Mouse (Mus musculus): ENCODE results near the gene Stox2. TPM values are rescaled to one million over a fixed set of nuclear protein-coding genes. Genes with fewer than 3 reads are reported as not detected.

The Stox2 gene
- polyA plus RNA-seq, 1 experiment from 2014 or later = 34.3 TPM

DNA sequence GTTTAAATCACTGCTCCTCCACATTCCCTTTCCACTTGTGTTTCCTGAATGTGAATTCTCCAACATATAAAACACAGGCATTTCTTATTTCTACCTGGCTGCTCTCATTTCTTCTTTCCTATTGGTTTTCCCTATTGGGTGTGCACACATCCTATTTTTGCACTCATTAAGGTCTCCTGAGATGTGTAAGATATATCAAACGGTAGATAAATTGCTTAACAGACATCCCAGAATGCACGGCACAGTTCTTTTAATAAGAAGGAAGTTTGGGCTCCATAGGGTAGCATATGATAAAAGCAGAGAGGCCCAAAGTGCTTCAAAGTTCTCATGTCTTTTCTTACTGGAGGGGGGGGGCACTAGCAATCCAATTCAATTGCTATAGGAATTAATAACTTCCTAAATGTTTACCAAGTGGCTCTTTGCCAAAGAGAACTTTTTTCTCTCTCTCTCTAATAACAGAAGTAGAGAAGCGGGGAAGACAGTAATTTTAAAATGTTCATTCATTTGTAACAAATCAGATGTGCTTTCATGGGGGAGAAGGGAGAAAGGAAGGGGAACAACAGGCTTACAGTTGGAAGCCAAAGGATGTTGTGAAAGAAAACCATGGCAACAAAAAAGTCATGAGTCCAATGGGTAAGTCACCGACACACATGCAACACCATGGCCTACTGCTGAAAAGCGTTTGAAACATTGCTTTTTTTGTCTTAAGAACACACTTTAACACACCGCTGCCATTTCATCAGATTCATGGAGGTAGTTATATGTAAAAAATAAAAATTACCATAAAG is 263.2 kb downstream of the Stox2 start:
- DNase-seq (ENCODE audit: low spot score, missing footprints) = no peak
- no peak overlapping the region for H3K9ac ChIP-seq (ENCODE audit: low read length)
- H3K4me1 ChIP-seq (ENCODE audit: control insufficient read depth, insufficient read depth, low read length) = peaks cover 11% of the 10 kb centered on the region
- ATAC-seq (ENCODE audit: low FRiP score) = no peak
- no peaks in the 10 kb centered on the region for H3K9me3 ChIP-seq (ENCODE audit: control insufficient read depth, low read length)
- WGBS = 92% methylated on average over 6 of the region's 6 CpGs
- no peak overlapping the region for H3K4me3 ChIP-seq (ENCODE audit: low read depth, low read length)
- H3K27me3 ChIP-seq (ENCODE audit: control insufficient read depth, insufficient read depth, low read length) = no peaks in the 10 kb centered on the region
- H3K4me2 ChIP-seq = no peak overlapping the region
- no peak overlapping the region for H3K27ac ChIP-seq (ENCODE audit: low read depth, low read length)
- H3K36me3 ChIP-seq (ENCODE audit: control insufficient read depth, insufficient read depth, low read length) = peaks cover 11% of the 10 kb centered on the region

GRCm38 (mm10) chr8:47182292-47182691 is 263.9 kb downstream of the Stox2 start:
- peaks cover 11% of the 10 kb centered on the region for H3K36me3 ChIP-seq (ENCODE audit: control insufficient read depth, insufficient read depth, low read length)
- ATAC-seq (ENCODE audit: low FRiP score) = no peak

DNA sequence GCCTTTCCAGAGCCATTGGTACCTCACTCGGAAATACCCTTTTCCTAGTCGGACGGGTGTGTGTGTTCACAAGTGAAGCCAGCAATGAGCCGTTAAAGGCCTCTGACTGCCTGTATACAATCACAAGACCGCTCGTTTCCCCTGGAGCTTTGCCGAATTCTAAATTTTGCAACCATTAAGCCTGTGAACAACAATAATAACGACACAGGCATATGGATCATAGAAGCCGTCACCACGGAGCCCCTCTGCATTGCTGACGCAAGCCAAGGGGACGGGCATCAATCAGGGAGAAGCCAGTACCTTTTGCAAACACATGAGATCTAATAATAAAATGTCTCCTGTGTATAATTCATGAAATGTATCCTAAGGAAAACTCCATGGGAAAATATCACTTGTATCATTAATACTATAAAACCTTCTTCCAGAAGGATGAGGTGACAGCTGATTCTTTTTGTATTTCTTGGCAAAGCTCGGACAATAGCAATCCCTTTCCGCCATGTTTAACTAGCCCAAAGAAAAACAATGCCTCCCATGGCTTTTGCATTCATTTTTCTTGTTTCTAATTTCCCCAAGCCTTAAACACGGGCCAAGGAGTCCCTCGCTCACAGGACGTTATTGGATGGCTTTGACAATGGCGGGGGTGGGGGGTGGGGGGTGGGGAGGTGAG is 265.0 kb downstream of the Stox2 start:
- Histone ChIP-seq H3K4me1 (ENCODE audit: control insufficient read depth, insufficient read depth, low read length) (peaks cover 11% of the 10 kb centered on the region), H3K27ac (ENCODE audit: low read depth, low read length) (no peak overlapping the region), H3K9me3 (ENCODE audit: control insufficient read depth, low read length) (no peaks in the 10 kb centered on the region), H3K4me3 (ENCODE audit: low read depth, low read length) (no peak overlapping the region), H3K9ac (ENCODE audit: low read length) (no peak overlapping the region), H3K36me3 (ENCODE audit: control insufficient read depth, insufficient read depth, low read length) (peaks cover 6% of the 10 kb centered on the region), H3K27me3 (ENCODE audit: control insufficient read depth, insufficient read depth, low read length) (no peaks in the 10 kb centered on the region), H3K4me2 (no peak overlapping the region)
- DNase-seq (ENCODE audit: low spot score, missing footprints) (no peak), ATAC-seq (ENCODE audit: low FRiP score) (no peak)
- WGBS = 85% methylated on average over 18 of the region's 18 CpGs

More at GRCm38 (mm10) chr8:47182292-47182691, 263.9 kb downstream of the Stox2 start:
- Histone ChIP-seq H3K27ac (ENCODE audit: low read depth, low read length) (no peak overlapping the region), H3K27me3 (ENCODE audit: control insufficient read depth, insufficient read depth, low read length) (no peaks in the 10 kb centered on the region), H3K9me3 (ENCODE audit: control insufficient read depth, low read length) (no peaks in the 10 kb centered on the region), H3K4me2 (no peak overlapping the region), H3K4me1 (ENCODE audit: control insufficient read depth, insufficient read depth, low read length) (peaks cover 11% of the 10 kb centered on the region), H3K9ac (ENCODE audit: low read length) (no peak overlapping the region), H3K4me3 (ENCODE audit: low read depth, low read length) (no peak overlapping the region)
- WGBS = 86% methylated on average over 4 of the region's 4 CpGs
- DNase-seq (ENCODE audit: low spot score, missing footprints) = no peak

DNA sequence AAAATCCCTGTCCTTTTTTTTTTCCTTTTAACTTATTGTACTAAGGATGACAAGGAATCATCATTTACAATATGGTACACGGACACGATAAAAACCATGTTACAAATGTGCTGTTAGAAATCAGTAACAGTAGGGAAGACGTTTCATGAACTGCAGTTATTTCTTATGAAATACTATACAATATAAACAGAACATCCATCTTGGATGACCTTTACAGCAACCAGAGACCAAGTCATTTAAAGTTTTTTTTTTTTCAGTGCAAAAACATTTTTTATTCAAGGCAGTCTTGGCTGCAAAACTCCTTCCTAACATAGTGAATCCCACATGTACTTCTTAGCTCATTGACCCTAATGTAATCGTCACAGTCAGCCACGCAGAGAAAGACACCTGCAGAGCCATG is 266.0 kb downstream of the Stox2 start:
- ATAC-seq (ENCODE audit: low FRiP score) (no peak), DNase-seq (ENCODE audit: low spot score, missing footprints) (no peak)
- Histone ChIP-seq H3K4me2 (no peak overlapping the region), H3K36me3 (ENCODE audit: control insufficient read depth, insufficient read depth, low read length) (no peaks in the 10 kb centered on the region), H3K27me3 (ENCODE audit: control insufficient read depth, insufficient read depth, low read length) (no peaks in the 10 kb centered on the region), H3K27ac (ENCODE audit: low read depth, low read length) (no peak overlapping the region), H3K4me1 (ENCODE audit: control insufficient read depth, insufficient read depth, low read length) (peaks cover 11% of the 10 kb centered on the region), H3K4me3 (ENCODE audit: low read depth, low read length) (no peak overlapping the region), H3K9ac (ENCODE audit: low read length) (no peak overlapping the region), H3K9me3 (ENCODE audit: control insufficient read depth, low read length) (no peaks in the 10 kb centered on the region)
- WGBS = 85% methylated on average over 5 of the region's 5 CpGs

GRCm38 (mm10) chr8:47178785-47179184 is 267.4 kb downstream of the Stox2 start:
- ATAC-seq (ENCODE audit: low FRiP score) (peak; percentile 66), DNase-seq (ENCODE audit: low spot score, missing footprints) (peak; percentile 85)
- Histone ChIP-seq H3K36me3 (ENCODE audit: control insufficient read depth, insufficient read depth, low read length) (no peaks in the 10 kb centered on the region), H3K4me3 (ENCODE audit: low read depth, low read length) (no peak overlapping the region), H3K4me2 (no peak overlapping the region), H3K27me3 (ENCODE audit: control insufficient read depth, insufficient read depth, low read length) (no peaks in the 10 kb centered on the region), H3K9me3 (ENCODE audit: control insufficient read depth, low read length) (no peaks in the 10 kb centered on the region), H3K27ac (ENCODE audit: low read depth, low read length) (no peak overlapping the region), H3K4me1 (ENCODE audit: control insufficient read depth, insufficient read depth, low read length) (peaks cover 11% of the 10 kb centered on the region), H3K9ac (ENCODE audit: low read length) (no peak overlapping the region)
- WGBS = 63% methylated on average over 2 of the region's 2 CpGs

- Histone ChIP-seq H3K27ac (ENCODE audit: low read depth, low read length) (no peak overlapping the region), H3K9ac (ENCODE audit: low read length) (no peak overlapping the region), H3K9me3 (ENCODE audit: control insufficient read depth, low read length) (no peaks in the 10 kb centered on the region), H3K4me2 (no peak overlapping the region), H3K27me3 (ENCODE audit: control insufficient read depth, insufficient read depth, low read length) (no peaks in the 10 kb centered on the region), H3K36me3 (ENCODE audit: control insufficient read depth, insufficient read depth, low read length) (no peaks in the 10 kb centered on the region), H3K4me3 (ENCODE audit: low read depth, low read length) (no peak overlapping the region), H3K4me1 (ENCODE audit: control insufficient read depth, insufficient read depth, low read length) (peaks cover 5% of the 10 kb centered on the region)
- 79% methylated on average over 7 of the region's 7 CpGs for WGBS
- no peak for ATAC-seq (ENCODE audit: low FRiP score)
- DNase-seq (ENCODE audit: low spot score, missing footprints) = no peak
Observed at GRCm38 (mm10) chr8:47173823-47174222, 272.3 kb downstream of the Stox2 start.

DNA sequence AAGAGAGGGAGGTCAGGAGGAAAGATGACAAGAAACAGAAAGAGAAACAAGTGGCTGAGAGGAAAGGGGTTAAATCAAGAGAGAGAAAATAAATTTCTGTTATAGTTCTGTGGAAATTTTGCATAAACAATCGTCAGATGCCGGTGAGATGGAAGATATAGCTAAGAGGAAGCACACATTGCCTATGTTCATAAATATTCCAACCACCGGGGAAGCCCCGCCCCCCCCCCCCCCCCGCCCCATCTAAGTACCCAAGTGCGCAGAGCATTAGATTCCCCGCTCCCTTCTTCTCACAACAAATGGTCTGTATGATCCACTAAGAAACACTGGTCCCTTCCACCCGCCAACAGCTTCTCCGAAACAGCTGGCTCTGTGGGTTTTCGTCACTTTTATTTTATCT is 273.3 kb downstream of the Stox2 start:
- Histone ChIP-seq H3K4me1 (ENCODE audit: control insufficient read depth, insufficient read depth, low read length) (no peaks in the 10 kb centered on the region), H3K27me3 (ENCODE audit: control insufficient read depth, insufficient read depth, low read length) (no peaks in the 10 kb centered on the region), H3K36me3 (ENCODE audit: control insufficient read depth, insufficient read depth, low read length) (no peaks in the 10 kb centered on the region), H3K9me3 (ENCODE audit: control insufficient read depth, low read length) (no peaks in the 10 kb centered on the region), H3K9ac (ENCODE audit: low read length) (no peak overlapping the region), H3K4me2 (no peak overlapping the region), H3K27ac (ENCODE audit: low read depth, low read length) (no peak overlapping the region), H3K4me3 (ENCODE audit: low read depth, low read length) (no peak overlapping the region)
- DNase-seq (ENCODE audit: low spot score, missing footprints) (no peak), ATAC-seq (ENCODE audit: low FRiP score) (no peak)
- WGBS = 85% methylated on average over 10 of the region's 10 CpGs

- no peaks in the 10 kb centered on the region for H3K9me3 ChIP-seq (ENCODE audit: control insufficient read depth, low read length)
- no peaks in the 10 kb centered on the region for H3K27me3 ChIP-seq (ENCODE audit: control insufficient read depth, insufficient read depth, low read length)
- H3K36me3 ChIP-seq (ENCODE audit: control insufficient read depth, insufficient read depth, low read length) = no peaks in the 10 kb centered on the region
- no peak overlapping the region for H3K4me2 ChIP-seq
- DNase-seq (ENCODE audit: low spot score, missing footprints) (peak; percentile 51), ATAC-seq (ENCODE audit: low FRiP score) (no peak)
- H3K9ac ChIP-seq (ENCODE audit: low read length) = no peak overlapping the region
- H3K27ac ChIP-seq (ENCODE audit: low read depth, low read length) = no peak overlapping the region
- H3K4me3 ChIP-seq (ENCODE audit: low read depth, low read length) = no peak overlapping the region
- H3K4me1 ChIP-seq (ENCODE audit: control insufficient read depth, insufficient read depth, low read length) = no peaks in the 10 kb centered on the region
- 84% methylated on average over 3 of the region's 3 CpGs for WGBS
Observed at GRCm38 (mm10) chr8:47160688-47161087, 285.5 kb downstream of the Stox2 start.

DNA sequence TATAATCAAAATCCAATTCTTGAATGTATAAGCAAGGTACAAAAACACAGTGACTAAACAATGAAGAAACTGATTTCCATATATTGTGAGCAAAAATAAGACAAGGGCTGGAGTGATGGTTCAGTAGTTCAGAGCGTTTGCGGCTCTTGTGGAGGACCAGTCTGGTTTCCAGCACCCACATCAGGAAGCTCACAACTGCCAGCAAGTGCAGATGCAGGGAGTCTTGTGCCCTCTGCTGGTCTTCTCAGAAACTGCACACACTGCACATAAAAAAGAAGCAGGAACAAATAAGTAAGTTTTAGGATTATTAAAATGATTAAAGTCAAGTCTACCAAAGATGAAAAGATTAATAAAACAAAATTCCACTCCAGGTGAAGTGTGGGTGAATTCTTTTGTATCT is 291.6 kb downstream of the Stox2 start:
- WGBS = 100% methylated on average over 2 of the region's 2 CpGs
- ATAC-seq (ENCODE audit: low FRiP score) (no peak), DNase-seq (ENCODE audit: low spot score, missing footprints) (peak; percentile 76)
- Histone ChIP-seq H3K9me3 (ENCODE audit: control insufficient read depth, low read length) (no peaks in the 10 kb centered on the region), H3K4me1 (ENCODE audit: control insufficient read depth, insufficient read depth, low read length) (no peaks in the 10 kb centered on the region), H3K4me2 (no peak overlapping the region), H3K27ac (ENCODE audit: low read depth, low read length) (no peak overlapping the region), H3K36me3 (ENCODE audit: control insufficient read depth, insufficient read depth, low read length) (no peaks in the 10 kb centered on the region; the same call in 1 of the 2 replicates), H3K9ac (ENCODE audit: low read length) (no peak overlapping the region), H3K27me3 (ENCODE audit: control insufficient read depth, insufficient read depth, low read length) (no peaks in the 10 kb centered on the region), H3K4me3 (ENCODE audit: low read depth, low read length) (no peak overlapping the region)

All from midbrain, embryonic 11.5 days (tissue).